Mouse (Mus musculus) embryonic facial prominence, embryonic 14.5 days (tissue): ENCODE measurements around the gene Yy1. TPM values are rescaled to one million over a fixed set of nuclear protein-coding genes. Genes with fewer than 3 reads are reported as not detected.

Source experiments
- ATAC-seq: fragments of 200-750 bp; cut with Nextera tagmentation; 2 replicates; pipeline ENCODE4 v1.8.0; 2017; ENCODE audit warnings: low read depth, moderate number of reproducible peaks, moderate TSS enrichment
- DNase-seq: peaks from one replicate; pipeline ENCODE4 v3.0.0-alpha.2; 2015; ENCODE audit warnings: low spot score
- H3K27ac ChIP-seq: fragments of 300-500 bp; sonication (generic); replicated peaks from 2 replicates; pipeline ENCODE4 v1.5.1; 2014; ENCODE audit warnings: low read depth, mild to moderate bottlenecking, low read length, moderate library complexity
- H3K27me3 ChIP-seq: fragments of 300-500 bp; sonication (generic); replicated peaks from 2 replicates; pipeline ENCODE4 v1.6.1; 2014; ENCODE audit warnings: low read length; ENCODE audit not compliant: control insufficient read depth, insufficient read depth
- H3K36me3 ChIP-seq: fragments of 300-500 bp; sonication (generic); 2 replicates; pipeline ENCODE4 v1.6.1; 2014; ENCODE audit warnings: low read length, mixed read lengths; ENCODE audit not compliant: control insufficient read depth, insufficient read depth
- H3K4me1 ChIP-seq: fragments of 300-500 bp; sonication (generic); 2 replicates; pipeline ENCODE4 v1.6.1; 2014; ENCODE audit warnings: antibody characterized with exemption, low read length; ENCODE audit not compliant: control insufficient read depth, insufficient read depth
- H3K4me2 ChIP-seq: fragments of 300-500 bp; sonication (generic); 2 replicates; pipeline ENCODE4 v1.6.1; 2014; ENCODE audit warnings: low read depth, mild to moderate bottlenecking, low read length, moderate library complexity, mixed read lengths
- H3K4me3 ChIP-seq: fragments of 300-500 bp; sonication (generic); 2 replicates; pipeline ENCODE4 v1.5.1; 2014; ENCODE audit warnings: low read depth, mild to moderate bottlenecking, low read length
- H3K9ac ChIP-seq: fragments of 300-500 bp; sonication (generic); 2 replicates; pipeline ENCODE4 v1.6.1; 2014; ENCODE audit warnings: low read depth, mild to moderate bottlenecking, low read length, moderate library complexity, mixed read lengths
- H3K9me3 ChIP-seq: fragments of 300-500 bp; sonication (generic); 2 replicates; pipeline ENCODE4 v1.6.1; 2016; ENCODE audit warnings: low read length; ENCODE audit not compliant: control insufficient read depth
- WGBS: fragments of 180-500 bp; shearing (Covaris S2); extraction: QIAGEN DNeasy Blood & Tissue Kit; methylation state at CpG from one replicate; pipeline ENCODE4 v1.1.7; 2014; 5-methylcytosine and 5-hydroxymethylcytosine counted together
- microRNA counts: library from miRNA; unstranded; fragments of <30 nt; microRNA quantifications from one replicate; lab custom pipeline; 2017
- microRNA-seq: library from miRNA; unstranded; fragments of <30 nt; microRNA quantifications from one replicate; pipeline ENCODE4, GENCODE M21; 2016; ENCODE audit warnings: borderline number of aligned reads
- polyA plus RNA-seq: library from polyadenylated mRNA; unstranded; fragments of >200 nt; fragmentation: Nextera tagmentation; extraction: Ambion mirVana; gene quantifications from 2 replicates; pipeline ENCODE4 v1.2.1, GENCODE M21; 2014

The Yy1 gene
- polyA plus RNA-seq, 1 experiment from 2014 or later = 20.3 TPM

DNA sequence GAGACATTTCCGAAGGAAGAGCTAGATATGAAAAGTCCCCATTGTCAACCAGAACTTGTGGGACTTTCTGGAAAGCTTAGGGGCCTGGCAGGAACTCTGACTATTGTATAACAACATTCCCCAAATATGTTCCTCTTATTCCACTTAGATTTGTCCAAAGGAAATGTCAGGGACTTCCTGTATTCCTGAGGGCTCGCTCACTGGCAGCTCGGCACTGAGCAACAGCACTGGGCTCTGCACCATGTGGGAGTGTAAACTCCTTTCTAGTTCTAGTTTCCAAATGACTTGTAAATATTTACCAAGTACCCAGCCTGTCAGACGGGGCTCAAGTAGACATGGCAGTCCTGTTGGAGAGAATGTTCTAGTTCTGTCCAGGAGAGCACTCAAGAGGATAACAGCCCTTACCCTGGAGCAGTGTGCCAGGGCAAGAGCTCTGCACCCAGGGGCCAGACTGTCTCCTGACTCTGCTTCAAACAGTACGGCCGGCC lies 72.3 kb downstream of the Yy1 start:
- Histone ChIP-seq H3K36me3 (peaks cover 87% of the 10 kb centered on the region), H3K4me1 (no peaks in the 10 kb centered on the region), H3K9me3 (no peaks in the 10 kb centered on the region), H3K27me3 (no peaks in the 10 kb centered on the region), H3K4me3 (no peak overlapping the region), H3K4me2 (no peak overlapping the region), H3K27ac (no peak overlapping the region), H3K9ac (no peak overlapping the region)
- DNase-seq (no peak), ATAC-seq (no peak)
- 87% methylated on average over 6 of the region's 6 CpGs for WGBS

DNA sequence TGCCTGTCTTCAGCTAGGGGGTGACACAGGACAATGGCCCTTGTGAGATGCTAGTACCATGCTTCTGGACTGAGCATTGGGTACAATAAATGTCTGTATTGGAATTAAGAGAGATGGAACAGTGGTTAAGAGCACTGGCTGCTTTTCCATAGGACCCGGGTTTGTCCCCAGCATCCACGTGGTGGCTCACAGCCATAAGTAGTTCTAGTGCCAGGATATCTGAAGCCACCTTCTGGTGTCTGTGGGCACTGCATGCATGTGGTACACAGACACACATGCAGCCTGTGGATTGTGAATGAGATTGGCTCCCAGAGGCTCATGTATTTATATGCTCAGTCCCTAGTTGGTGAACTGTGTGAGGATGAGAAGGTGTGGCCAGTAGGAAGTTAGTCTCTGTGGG lies 76.8 kb downstream of the Yy1 start:
- Histone ChIP-seq H3K4me1 (no peaks in the 10 kb centered on the region), H3K4me3 (no peak overlapping the region), H3K9me3 (no peaks in the 10 kb centered on the region), H3K36me3 (peaks cover 70% of the 10 kb centered on the region), H3K27ac (no peak overlapping the region), H3K4me2 (no peak overlapping the region), H3K9ac (no peak overlapping the region), H3K27me3 (no peaks in the 10 kb centered on the region)
- DNase-seq (no peak), ATAC-seq (no peak)
- 78% methylated on average over 2 of the region's 2 CpGs for WGBS

MicroRNAs within 50 kb of the gene (microRNA counts, 519-probe panel; counts per million panel counts)
- microRNA mmu-miR-345-3p (lab: Ali Mortazavi, UCI) (19.3 counts per million), microRNA mmu-miR-345-5p (lab: Ali Mortazavi, UCI) (2,492 counts per million, percentile 48 among the panel's probes with 10 or more counts)

Small RNA genes within 50 kb of the gene (microRNA-seq; reads per million reads assigned to microRNA genes)
- gene Mir345 = 97.6 reads per million, percentile 51 among the genes with 10 or more reads in this experiment

Other genes starting within 250 kb of the Yy1 start
- gene Evl, start 238.3 kb upstream of the Yy1 start, polyA plus RNA-seq = 62.7 and 66.4 TPM in 2 replicates
- gene Degs2, start 90.7 kb upstream of the Yy1 start, polyA plus RNA-seq = 1.1 and 1.2 TPM in 2 replicates
- 8.4 and 9.7 TPM in 2 replicates for gene Slc25a29, start 42.9 kb downstream of the Yy1 start, polyA plus RNA-seq
- 9.8 and 13.0 TPM in 2 replicates for gene Slc25a47, start 43.1 kb downstream of the Yy1 start, polyA plus RNA-seq
- gene Wdr25, start 100.7 kb downstream of the Yy1 start, polyA plus RNA-seq = 2.6 and 3.8 TPM in 2 replicates
- 63.6 and 73.1 TPM in 2 replicates for gene Wars, start 101.2 kb downstream of the Yy1 start, polyA plus RNA-seq